Mouse (Mus musculus) right cerebral cortex, postnatal 10 days (tissue): Measurements from ENCODE around the gene Sgms1.
"Not testable (repeated sequence)": the region's sequence is repeated elsewhere in the genome, so short reads cannot be mapped to it uniquely, and the experiment has no call there.

Experiments used
- DNase-seq, 2 experiments: peaks; one replicate each; pipeline ENCODE4 v3.0.0; 2021; ENCODE audit warnings: low spot score in 2 of 2

Sgms1 gene

DNA sequence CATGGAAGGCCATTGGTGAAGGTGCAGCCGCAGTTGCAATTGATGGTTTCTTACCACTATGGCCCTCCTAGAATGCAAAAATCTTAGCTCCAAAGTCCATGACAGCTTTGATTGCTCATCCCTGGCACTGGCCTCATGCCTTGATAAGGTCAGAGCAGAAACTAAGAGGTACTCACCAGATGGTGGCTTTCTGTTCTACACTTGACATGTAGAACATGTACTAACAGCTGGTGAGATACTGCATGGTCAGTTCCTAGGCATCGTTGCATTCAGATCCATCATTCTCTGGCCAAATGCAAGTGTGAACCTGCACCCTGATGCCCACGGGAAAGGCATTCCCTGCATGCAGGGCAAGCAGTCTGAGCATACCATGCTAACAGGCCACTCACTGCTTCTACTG is 63.4 kb downstream of the Sgms1 start:
- no peak for DNase-seq

DNA sequence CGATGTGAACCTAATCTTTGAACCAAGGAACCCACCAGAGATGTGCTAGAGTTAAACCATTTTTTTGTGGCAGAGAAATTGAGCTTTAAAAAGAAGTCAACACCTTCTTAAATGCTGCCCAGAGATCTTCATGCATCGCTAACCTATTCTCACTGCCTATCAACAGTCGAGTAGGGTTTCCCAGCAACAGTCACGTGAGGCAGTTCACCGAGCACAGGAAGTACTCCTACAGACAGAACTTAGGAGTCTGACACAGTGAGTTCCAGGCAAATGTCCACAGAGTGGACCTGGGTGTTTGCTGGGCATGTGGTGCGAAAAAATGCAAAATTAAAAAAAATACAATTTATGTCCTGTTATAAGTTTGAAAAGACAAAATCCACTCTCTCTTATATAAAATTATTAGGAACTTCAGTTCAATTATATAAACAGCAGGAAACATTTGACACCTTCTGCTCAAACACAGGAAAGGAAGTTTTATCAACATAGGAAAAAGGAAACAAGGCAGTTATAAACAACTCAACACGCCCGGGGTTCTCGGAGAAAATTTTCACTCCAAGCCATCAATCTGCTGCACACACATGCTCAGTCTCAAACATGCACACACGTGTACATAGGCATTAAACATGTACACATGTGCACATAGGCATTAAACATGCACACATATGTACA is 64.3 kb downstream of the Sgms1 start:
- DNase-seq, result no peak

DNA sequence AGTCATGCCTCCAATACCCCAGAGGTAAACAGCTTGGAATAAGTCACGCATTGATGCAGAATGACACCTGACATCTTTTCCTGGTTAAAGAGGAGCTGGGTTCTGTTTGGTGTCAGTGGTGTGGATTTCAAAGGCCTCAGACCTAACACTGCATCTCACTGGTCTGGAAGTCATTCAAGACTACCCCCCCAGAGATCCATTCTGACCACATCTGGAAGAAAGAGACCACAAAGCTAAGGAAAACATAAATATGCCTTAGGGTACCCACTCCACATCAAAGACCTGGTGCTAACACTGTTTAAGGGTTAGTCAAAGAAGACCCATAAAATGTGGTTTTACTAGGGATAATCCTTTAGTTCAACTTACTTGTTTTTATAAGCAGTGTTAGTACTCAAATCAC is 65.0 kb downstream of the Sgms1 start:
- no peak for DNase-seq

DNA sequence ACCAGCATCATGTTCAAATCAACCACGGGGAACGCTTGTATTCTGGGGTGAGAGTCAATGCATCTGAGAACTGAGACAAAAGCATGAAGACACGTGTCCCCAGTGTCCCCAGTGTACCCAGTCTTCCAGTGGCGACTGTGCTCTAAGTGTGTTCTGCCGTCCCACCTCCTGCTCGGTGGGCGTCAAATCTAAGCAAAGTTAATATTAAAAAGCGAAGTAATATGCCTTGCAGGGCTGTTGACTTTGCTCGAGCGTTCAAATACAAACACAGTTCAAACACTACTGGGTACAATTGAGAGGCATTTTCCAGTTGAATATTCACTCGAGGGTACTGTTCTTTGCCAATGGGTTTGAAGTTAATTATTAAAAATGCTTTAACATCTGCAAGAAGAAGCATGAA is 66.4 kb downstream of the Sgms1 start:
- no peak for DNase-seq

DNA sequence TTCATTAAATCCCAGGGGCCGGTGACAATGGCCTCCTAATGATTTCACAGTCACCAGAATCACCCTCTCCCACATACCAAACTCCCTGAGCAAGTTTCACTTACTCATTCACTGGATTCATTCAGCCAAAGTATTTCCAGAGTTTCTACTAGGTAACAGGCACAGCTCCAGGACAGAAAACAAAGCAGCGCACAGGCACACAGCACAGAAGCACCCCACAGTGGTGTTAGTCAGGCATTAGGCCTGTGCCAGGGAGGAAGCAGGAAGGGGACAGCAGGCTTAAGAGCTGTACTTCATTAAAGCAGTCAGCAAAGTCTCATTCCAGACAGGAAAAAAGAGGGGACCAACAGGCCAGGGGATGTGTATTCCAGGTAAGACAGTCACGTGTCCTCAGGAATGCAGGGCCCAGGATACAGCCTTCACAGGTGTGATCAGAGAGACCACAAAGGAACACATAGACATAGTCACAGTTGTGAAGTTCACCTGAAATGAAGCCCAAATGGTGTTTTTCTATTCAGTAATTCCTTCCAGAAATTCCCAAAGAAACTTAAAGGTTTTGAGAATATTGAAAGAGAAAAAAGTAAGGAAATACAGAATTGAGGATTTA is 67.0 kb downstream of the Sgms1 start:
- peak; percentile 60 to 70 for DNase-seq

DNA sequence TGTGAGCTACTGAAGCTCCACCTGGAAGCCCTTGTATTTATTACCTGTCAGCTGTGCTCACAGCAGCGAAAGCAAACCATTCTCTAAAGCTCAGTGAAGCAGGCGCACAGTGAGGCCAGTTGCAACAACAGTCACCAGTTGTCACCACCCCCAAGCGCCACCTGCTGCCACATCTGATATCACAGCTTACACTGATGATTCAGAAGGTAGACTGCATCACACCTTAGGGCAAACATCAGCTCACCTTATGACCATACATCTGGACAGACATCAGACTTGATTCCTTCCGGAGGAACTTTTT is 69.2 kb downstream of the Sgms1 start:
- peak; percentile 45 to 51 for DNase-seq

DNA sequence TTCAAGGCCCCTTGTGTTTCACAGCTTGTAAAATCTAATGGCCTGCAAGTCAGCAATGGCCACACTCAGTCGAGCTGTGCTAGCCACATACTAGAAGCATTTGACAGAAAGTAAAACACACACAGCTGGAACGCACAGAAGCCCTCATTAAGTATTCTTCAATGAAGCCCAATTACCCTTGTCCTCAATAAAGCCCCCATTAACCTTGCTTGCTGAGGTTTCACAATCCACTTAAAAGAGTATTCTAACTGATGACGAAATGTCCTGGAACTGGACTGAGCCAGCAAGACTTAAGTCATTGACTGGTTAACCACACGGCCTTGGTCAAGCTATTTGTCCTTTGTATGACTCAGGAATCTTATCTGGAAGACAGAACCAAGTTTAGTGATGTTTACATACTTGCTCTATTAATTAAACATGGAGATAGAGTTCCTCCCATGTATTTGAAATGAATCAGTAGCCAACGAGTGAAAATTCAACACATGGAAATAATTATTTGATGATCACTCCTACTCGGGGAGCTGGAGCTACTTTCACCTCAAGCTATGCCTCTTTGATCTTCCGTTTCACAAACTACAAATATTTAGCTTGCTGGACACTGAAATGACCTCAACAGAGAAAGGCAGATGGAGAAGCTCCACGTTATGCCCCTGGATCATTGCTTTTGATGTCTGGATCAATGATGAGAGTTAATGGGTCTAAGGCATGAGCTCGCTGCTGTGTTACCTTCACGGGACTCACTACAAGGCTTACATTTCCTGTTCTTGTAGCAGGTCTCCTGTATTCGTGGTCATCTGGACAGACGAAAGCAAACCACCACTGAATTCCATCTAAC is 69.8 kb downstream of the Sgms1 start:
- DNase-seq, result no peak

DNA sequence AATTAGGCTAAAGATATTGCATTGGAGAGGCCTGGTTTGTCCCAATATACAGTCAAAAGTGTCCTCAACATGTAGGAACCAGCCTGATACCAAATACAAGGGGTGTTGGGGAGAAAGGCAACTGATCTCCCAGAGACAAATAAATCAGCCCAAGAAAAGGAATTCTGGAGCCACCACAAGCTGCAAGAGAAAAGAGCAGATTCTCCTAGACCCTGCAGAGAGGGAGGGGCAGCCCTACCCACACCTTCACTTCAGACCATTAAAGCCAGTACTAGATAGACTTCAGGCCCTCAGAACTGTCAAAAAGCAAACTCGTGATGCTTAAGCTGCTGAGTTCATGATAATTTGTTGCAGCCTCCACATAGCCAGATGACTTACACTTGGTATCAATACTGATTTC is 70.5 kb downstream of the Sgms1 start:
- DNase-seq, result no peak

DNA sequence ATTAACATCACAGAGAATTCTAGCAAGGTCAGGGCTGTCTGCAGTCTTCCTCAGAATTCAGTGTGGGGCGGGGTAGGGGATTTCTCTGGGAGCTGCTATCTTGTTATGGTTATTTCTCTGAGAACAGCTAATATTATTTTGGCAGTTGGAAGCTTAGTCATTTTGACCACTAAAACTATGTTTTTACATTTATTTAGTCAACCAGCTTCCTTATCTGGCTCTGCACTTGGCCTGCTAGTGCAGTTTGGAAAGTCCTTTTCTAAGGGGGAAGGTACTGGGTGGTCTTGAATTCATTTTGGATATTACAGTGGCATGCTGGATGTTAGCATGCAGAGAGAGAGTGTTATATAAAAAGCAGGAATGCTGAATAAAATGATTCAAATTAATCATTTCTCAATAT is 72.2 kb downstream of the Sgms1 start:
- not testable (repeated sequence) for DNase-seq

DNA sequence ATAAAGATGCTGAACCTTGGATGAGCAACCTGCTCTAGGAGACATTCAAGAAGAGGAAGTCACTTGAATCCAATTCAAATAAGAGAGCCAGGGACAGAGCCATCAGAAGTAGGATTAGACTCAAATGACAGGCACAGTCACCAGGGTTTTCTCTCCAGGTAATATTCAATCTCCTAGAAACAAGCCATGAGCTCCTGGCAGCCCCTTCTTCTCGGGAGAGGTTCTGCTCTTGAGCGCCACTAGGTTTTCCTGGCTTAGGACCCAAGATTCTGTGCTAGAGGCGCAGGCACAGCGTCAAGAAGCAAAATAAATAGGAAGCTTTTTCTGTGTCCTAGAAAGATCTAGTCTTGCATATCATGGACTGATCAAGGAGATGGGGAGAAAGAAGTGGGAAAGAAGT is 76.2 kb downstream of the Sgms1 start:
- DNase-seq, result no peak

DNA sequence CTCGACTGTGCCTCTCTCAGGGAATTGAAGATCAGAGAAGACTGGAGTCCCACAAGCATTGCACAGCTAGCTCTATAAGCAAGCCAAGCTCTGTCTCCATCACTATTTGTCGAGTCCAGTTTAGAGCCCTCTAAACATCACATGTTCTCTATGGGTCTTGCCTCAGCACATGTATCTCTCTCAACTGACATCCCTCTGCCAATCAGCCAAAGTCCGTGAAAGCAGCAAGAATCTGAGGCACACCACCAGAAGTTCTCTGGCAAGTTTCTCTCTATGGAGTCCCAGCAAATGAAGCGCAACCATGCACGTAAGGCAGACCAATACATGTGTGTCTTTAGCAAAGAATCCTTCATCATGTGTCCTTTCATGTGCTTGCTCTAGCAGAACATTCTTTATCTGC is 77.8 kb downstream of the Sgms1 start:
- DNase-seq, result no peak

DNA sequence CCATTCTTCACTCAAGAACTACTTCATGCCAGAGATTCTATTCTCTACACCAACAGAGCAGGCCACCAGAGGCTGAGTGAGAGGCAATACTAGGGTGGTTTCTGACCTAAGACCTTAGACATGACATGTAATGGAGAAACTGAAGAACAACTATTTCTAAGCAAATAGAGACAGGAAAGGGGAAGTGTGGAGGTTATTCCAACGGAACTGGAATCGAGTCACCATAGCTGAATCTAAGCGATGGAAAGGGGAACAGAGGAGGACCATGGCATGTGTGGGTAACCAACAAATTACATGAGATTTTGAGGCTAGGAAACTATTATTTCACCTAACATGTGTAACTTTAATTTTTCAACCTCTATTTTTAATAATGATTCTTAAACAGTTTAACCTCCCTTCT is 78.5 kb downstream of the Sgms1 start:
- DNase-seq, result no peak

DNA sequence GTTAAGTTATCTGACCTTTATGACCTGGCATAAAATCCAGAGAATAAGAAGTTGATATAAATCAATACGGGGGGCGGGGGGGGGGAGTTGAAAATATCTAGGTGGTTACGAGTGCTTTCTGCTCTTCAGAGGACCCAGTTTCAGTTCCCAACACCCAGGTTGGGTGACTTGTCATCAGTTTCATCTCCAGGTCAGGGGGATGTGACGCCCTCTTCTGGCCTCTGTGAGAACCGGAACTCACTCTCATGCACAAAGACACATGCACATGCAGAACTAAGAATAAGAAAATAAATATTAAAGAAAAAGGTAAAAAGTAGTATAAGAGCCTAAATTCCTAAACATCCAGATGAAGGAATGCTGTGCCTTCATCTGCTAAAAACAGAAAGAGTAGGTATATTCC is 79.0 kb downstream of the Sgms1 start:
- no peak for DNase-seq

DNA sequence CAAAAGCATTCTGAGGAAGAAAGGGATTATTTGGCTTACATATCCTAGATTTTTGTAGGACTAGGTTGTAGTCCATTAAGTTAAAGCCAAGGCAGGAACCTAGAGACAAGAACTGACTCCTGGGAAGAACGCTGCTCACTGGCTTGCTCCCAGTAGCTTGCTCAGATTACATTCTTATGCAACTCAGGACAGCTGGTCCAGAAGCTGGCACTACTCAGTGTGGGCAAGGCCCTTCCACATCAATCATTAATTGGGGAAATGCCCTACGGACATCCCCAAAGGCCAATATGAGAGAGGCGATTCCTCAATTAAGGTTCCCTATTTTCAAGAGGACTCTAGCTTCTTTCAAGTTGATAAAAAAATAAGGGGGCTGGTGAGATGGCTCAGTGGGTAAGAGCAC is 80.2 kb downstream of the Sgms1 start:
- DNase-seq, result no peak

DNA sequence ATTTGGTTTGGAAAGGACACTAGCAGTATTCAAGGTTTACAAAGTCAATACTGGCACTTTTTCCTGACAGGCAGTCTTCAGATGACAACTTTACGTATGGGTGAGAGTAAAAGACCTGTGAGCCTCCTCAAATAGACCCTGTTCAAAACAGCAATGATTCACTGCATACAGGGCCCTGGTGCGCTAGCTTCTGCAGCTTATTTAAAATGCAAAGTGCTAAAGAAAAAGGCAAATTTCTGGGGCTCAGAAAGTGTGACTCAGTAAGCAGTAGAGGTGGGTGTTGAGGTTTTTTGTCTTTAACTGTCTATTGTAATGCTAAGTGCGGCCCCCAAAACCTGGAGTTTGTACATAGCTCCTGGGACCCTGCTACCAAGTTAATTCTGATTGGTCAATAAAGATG is 81.2 kb downstream of the Sgms1 start:
- DNase-seq, result no peak

DNA sequence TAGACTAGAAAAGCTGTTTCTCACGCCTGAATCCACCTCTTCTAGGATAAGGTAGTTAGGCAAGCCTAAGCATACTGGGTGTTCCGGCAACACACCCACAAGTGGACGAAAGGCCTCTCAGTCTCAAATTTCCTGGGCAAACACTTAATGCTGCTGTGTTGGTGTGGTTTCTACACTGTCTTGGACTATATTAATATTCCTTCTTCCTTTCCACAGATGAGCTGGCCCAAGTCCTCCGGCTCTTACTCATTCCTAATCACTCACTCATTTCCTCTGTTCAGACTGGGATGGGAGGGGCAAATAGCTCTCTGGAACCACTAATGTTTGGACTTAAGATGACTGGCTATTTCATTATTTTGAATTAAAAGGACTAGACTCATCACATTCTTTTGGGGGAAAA is 84.6 kb downstream of the Sgms1 start:
- DNase-seq, result no peak

DNA sequence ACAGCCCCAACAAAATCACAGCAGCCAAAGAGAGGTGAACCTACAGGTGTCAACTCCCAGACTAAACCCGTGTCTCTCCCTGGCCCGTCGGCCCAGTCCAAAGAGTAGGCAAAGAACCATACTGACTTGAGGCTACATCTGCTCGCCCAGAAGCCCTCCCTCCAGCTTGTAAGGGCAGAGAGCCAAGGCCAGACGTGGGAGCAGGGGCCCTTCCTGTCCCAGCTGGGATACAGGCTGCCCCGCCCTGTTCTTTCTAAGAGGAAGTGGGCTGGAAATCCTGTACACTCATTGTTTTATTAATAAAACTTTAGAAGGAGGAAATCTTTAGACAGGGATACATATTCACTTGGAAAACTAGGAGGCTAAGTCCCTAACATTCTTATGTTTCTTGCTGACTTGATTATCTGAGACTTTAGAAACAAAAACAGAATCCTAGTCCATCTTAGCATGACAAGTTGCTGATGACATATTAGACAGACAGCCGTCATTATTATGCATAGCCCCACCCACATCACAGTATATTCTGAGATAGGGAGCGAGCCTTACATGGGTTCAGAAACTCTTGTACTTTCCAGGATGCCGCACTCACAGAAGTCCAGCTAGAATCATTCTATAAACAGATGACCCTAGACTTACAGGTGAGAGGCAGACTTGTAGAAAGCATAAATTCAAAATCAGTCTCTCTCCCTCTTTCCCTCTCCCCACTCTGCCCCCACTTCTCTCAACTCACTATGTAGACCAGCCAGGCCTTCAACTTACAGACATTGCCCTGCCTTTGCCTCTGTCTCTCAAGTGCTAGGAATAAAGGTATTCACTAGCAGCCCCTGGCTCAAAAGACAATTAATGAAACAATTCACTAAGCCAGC is 85.3 kb downstream of the Sgms1 start:
- DNase-seq, result no peak

DNA sequence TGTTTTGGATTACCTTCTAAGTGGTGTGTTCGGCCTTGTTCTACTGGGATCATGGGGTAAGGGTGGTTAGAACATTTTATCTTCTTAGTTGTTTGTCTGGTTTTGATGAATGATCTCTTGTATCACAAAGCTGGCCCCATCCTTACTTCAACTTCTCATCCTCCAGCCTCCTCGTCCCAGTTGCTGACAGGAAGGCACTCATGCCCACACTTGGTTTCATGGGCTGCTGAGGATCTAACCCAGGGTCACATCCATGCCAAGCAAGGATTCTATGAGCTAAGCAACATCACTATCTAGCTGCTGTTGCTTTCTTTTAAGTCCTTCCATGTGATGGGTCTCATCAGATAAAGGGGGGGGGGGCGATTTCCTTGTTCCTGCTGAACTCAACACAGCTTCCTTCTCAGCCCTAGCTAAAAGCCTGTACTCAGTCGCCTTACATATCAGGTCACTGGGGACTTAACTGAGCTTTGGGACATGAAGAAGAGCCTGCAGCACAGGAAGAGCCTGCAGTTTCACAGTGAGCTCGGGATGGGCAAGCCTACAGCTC is 86.6 kb downstream of the Sgms1 start:
- DNase-seq, result no peak

DNA sequence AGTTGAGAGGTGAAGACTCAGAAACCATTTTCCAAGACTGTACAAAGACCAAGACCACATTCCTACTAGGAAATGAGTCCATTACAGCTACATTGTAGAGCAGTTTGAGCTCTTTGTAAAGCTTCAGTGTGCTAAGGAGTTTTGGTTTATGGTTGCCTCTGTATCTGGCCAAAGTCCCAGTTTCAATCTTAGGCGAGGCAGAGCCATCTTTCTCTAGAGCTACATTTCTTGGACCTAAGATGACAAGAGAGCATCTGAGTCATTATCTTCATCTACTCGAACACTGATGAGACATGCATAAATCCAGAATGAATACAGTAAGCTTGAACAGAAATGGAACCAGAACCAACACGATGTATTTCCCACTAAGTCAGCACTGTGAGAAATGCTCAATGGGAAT is 87.9 kb downstream of the Sgms1 start:
- DNase-seq, result no peak

DNA sequence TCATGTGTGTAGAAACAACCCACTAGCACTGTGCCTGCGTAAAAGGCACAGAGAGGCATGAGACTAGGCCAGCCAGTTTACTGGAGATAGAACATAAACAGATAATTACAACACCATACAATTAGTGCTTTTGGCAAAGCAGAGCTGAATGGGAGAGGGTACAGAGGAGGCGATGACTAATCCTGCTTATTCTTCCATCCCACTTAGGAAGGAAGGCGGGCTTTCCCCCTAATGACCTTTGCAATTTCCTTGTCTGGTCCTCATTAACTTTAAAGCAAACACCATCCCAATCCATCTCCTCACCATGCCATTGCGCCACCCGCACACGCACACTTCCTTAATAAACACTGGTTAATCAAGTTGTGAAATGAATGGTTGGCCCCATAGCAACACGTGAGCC is 91.3 kb downstream of the Sgms1 start:
- no peak for DNase-seq

DNA sequence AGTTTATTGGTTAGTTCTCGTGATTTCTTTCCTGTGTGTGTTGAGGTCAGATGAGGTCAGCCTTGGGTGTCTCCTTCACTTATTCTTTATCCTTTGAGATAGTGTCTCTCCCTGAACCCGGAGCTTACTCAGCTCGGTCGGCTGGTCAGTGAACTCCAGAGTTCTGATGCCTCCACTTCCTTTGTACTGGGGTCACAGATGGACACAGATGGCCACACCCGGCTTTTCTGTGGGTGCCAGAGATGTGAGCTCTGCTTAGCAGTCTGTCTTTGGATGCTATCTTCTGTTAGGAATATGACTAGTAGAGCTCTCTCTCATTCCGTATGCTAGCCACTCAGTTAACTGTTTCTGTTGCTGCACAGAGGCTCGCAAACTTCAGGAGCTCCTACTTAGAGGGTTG is 92.7 kb downstream of the Sgms1 start:
- no peak for DNase-seq

DNA sequence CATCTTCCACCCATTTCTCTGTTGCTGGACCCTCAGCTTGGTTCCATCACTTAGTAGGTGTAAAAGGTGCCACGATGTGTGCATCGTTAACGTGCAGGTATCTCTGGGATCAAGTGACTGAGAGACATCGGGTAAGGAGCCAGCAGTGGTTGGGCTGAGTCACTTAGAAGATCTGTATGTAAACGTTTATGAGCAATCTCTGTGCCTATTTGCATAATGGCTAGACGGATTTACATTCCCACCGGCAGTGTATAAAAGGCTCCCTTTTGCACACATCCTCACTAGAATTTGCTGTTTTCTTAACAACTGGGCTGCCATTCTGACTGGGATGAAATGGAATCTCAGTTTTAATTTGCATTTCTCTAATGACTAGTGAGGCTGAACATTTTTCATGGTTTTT is 93.9 kb downstream of the Sgms1 start:
- DNase-seq, result no peak
